Mouse (Mus musculus) lung, adult 2 months (tissue): ENCODE measurements around the gene Tbc1d17. TPM values are rescaled to one million over a fixed set of nuclear protein-coding genes. Genes with fewer than 3 reads are reported as not detected.

ENCODE experiments used
- DNase-seq: peaks from one replicate; pipeline ENCODE4 v3.0.0; 2022
- H3K4me1 ChIP-seq: fragments of 200-500 bp; 2 replicates; pipeline ENCODE4 v1.6.1; 2011; ENCODE audit warnings: low read length; ENCODE audit not compliant: control insufficient read depth, insufficient read depth
- H3K4me3 ChIP-seq: fragments of 200-500 bp; replicated peaks from 2 replicates; pipeline ENCODE3; 2011; ENCODE audit warnings: low read depth, mild to moderate bottlenecking, control low read depth, low read length; ENCODE audit errors: extremely low read depth
- CTCF ChIP-seq: fragments of 200-500 bp; IDR thresholded peaks from 2 replicates; pipeline ENCODE4 v1.5.1; 2011; ENCODE audit warnings: mild to moderate bottlenecking, low read length, control low read depth; ENCODE audit not compliant: insufficient read depth
- POLR2A ChIP-seq: fragments of 200-500 bp; IDR thresholded peaks from 2 replicates; pipeline ENCODE4 v1.6.1; 2011; ENCODE audit warnings: low read depth, mild to moderate bottlenecking, control low read depth, low read length, borderline replicate concordance; ENCODE audit errors: extremely low read depth
- WGBS: fragments of 180-500 bp; shearing (Covaris S2); methylation state at CpG from one replicate; pipeline ENCODE4 v1.1.7; 2018; 5-methylcytosine and 5-hydroxymethylcytosine counted together
- polyA plus RNA-seq: library from polyadenylated mRNA; depleted of rRNA; stranded (reverse); fragments of >200 nt; gene quantifications from 2 replicates; pipeline ENCODE4 v1.2.3, GENCODE M21; 2012

The Tbc1d17 gene
- polyA plus RNA-seq, 1 experiment, result 114 TPM

GRCm38 (mm10) chr7:44818751-44819235, 30.1 kb downstream of the Tbc1d17 start:
- no peak for TF ChIP-seq CTCF
- no peak for TF ChIP-seq POLR2A
- H3K4me3 ChIP-seq, result no peak overlapping the region
- 27% methylated on average over 6 of the region's 6 CpGs for WGBS
- peaks cover 18% of the 10 kb centered on the region for H3K4me1 ChIP-seq
- peak; percentile 56 for DNase-seq

DNA sequence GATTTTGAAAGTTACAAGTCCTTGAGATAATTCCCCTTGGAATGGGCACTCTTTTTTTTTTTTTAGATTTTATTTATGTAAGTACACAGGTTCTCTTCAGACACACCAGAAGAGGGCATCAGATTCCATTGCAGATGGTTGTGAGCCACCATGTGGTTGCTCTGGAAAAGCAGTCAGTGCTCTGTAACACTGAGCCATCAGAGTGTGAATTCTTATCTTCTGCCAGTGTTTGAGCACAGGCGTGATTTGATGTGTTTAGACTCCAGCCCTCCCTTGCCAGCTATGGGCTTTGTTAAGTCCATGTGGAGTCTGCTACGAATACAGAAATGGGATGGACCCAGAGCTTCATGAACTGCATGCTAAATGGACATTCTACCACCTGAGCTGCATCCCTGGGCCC, 30.7 kb downstream of the Tbc1d17 start:
- 14% methylated on average over 2 of the region's 2 CpGs for WGBS
- no peak for DNase-seq
- Histone ChIP-seq H3K4me3 (no peak overlapping the region), H3K4me1 (peaks cover 18% of the 10 kb centered on the region)
- TF ChIP-seq POLR2A, result no peak
- TF ChIP-seq CTCF, result no peak

- no peak overlapping the region for H3K4me3 ChIP-seq
- WGBS, result 18% methylated on average over 3 of the region's 3 CpGs
- DNase-seq, result no peak
- TF ChIP-seq CTCF (no peak), POLR2A (no peak)
- H3K4me1 ChIP-seq, result peaks cover 18% of the 10 kb centered on the region
These were observed 31.4 kb downstream of the Tbc1d17 start for GRCm38 (mm10) chr7:44817441-44817840.

- Histone ChIP-seq H3K4me3 (peak within 1 kb of the TSS; percentile 89), H3K4me1 (peaks cover 18% of the 10 kb centered on the region)
- no peak for TF ChIP-seq POLR2A
- TF ChIP-seq CTCF, result no peak
- WGBS, result under 1% methylated on average over 54 of the region's 57 CpGs
- peak; percentile 64 for DNase-seq
These were observed 32.3 kb downstream of the Tbc1d17 start, which contains the start of gene Atf5 for GRCm38 (mm10) chr7:44816470-44817021. Gene Atf5 (minus strand): TSS chr7:44816658.

- WGBS, result under 1% methylated on average over 62 of the region's 62 CpGs
These were observed 33.0 kb downstream of the Tbc1d17 start, which contains the start of the genes Nup62 and Il4i1 for GRCm38 (mm10) chr7:44815721-44816469. Gene Nup62 (plus strand): TSS chr7:44816088. Gene Il4i1 (plus strand): TSS chr7:44816387.

GRCm38 (mm10) chr7:44814952-44815553, 33.8 kb downstream of the Tbc1d17 start:
- WGBS, result 35% methylated on average over 14 of the region's 14 CpGs
- no peak for DNase-seq
- H3K4me3 ChIP-seq, result peak overlapping the region; percentile 89
- peaks cover 15% of the 10 kb centered on the region for H3K4me1 ChIP-seq
- TF ChIP-seq CTCF (no peak), POLR2A (no peak)

More at GRCm38 (mm10) chr7:44815721-44816469, 33.0 kb downstream of the Tbc1d17 start, which contains the start of the genes Nup62 and Il4i1:
- Histone ChIP-seq H3K4me3 (peak within 1 kb of the TSS; percentile 89), H3K4me1 (peaks cover 18% of the 10 kb centered on the region)
- peak; percentile 98 for DNase-seq
- TF ChIP-seq CTCF (no peak), POLR2A (peak; percentile 84; the same call in 1 of the 2 replicates)

DNA sequence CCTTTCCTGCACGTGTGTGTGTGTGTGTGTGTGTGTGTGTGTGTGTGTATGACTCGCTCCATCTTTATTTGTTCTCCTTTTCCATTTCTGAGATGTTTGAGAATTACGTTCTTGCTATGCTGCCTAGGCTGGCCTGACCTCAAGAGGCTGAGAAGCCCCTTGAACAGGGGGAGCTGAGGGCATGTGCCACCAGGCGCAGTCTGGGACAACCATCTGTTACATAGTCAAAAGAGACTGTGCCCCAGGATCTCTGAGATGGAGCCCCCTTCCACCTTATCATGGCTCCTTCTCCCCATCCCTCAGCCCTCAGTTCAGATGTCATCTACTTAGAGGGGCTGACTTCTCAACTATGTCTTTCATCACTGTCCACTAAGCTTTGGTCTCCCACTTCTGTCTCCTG, 34.5 kb downstream of the Tbc1d17 start:
- DNase-seq, result no peak
- no peak overlapping the region for H3K4me3 ChIP-seq
- 88% methylated on average over 4 of the region's 4 CpGs for WGBS
- TF ChIP-seq POLR2A (no peak), CTCF (no peak)
- H3K4me1 ChIP-seq, result peaks cover 12% of the 10 kb centered on the region

DNA sequence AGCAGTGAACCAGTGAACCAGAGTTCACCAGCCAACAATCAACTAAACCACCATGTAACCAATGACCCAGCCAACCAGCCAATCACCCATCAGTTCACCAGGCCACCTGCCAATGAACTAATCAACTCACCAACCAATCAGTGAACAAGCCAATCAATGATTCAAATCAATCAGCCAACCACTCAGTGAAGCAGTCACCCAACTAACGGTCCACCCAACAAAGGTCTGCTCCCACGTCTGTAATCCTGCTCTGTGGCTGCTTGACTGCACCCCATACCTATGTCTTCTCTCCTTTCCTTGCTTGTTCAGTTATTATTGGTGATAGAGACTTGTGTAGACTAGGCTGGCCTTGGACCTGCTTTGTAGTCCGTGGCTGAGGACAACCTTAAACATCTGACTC, 34.9 kb downstream of the Tbc1d17 start:
- Histone ChIP-seq H3K4me1 (peaks cover 12% of the 10 kb centered on the region), H3K4me3 (no peak overlapping the region)
- WGBS, result 88% methylated on average over 3 of the region's 3 CpGs
- DNase-seq, result no peak
- TF ChIP-seq CTCF, result no peak
- TF ChIP-seq POLR2A, result no peak

DNA sequence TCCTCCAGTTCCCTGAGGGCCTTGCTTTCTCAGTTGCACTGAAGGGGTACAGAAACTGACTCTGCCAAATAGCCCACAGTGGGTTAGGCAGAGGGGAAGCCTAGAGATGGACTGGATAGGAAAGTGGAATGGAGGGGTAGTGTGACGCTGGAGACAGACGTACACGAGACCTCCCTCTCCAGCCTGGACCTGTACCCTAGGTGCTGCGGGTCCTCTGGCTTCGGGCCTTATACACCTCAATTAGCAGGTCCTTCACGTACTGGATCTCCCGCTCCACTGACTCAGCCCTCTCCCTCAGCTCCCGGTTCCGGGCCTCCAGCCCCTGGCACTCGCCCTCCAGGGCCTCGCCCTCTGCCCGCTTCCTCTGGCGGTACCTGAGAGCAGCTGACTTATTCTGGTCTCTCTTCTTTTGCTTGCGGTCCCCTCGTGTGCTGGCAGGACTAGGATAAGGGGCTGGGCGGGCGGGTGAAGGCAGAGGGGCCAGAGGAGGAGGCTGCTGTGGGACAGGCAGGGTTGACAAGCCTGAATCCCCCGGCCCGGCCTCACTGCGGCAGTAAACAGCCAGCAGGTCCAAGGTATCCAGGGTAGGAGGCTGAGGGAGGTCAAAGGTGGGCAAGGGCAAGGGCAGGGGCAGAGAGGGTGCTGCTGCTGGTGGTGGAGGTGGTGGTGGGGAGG, 36.1 kb downstream of the Tbc1d17 start:
- 87% methylated on average over 20 of the region's 20 CpGs for WGBS
- H3K4me1 ChIP-seq, result peaks cover 9% of the 10 kb centered on the region
- no peak overlapping the region for H3K4me3 ChIP-seq
- TF ChIP-seq POLR2A (no peak), CTCF (no peak)
- DNase-seq, result no peak
